Mouse (Mus musculus) C2C12 (cell line): ENCODE results near the gene Cdc42bpa.

Source experiments
- CEBPB ChIP-seq: IDR thresholded peaks from one replicate; pipeline ENCODE4 v1.6.1; 2011; ENCODE audit warnings: low read depth, mild to moderate bottlenecking, control low read depth, moderate library complexity
- CTCF ChIP-seq: IDR thresholded peaks from one replicate; pipeline ENCODE4 v1.5.1; 2011; ENCODE audit not compliant: control insufficient read depth, insufficient read depth, insufficient read length
- FOSL1 ChIP-seq: IDR thresholded peaks from one replicate; pipeline ENCODE4 v1.8.0; 2011; ENCODE audit warnings: mild to moderate bottlenecking, low read length; ENCODE audit not compliant: poor library complexity, insufficient read depth, severe bottlenecking
- MAX ChIP-seq: IDR thresholded peaks from one replicate; pipeline ENCODE4 v1.6.1; 2011; ENCODE audit warnings: mild to moderate bottlenecking, control low read depth
- USF1 ChIP-seq: IDR thresholded peaks from one replicate; pipeline ENCODE4 v1.6.1; 2011; ENCODE audit warnings: low read depth, mild to moderate bottlenecking, control low read depth, moderate library complexity

- no peak for TF ChIP-seq CTCF
- TF ChIP-seq MAX = no peak
- TF ChIP-seq FOSL1 = no peak
- no peak for TF ChIP-seq USF1
- TF ChIP-seq CEBPB = no peak
Observed at GRCm38 (mm10) chr1:180176784-180177183, 216.5 kb downstream of the Cdc42bpa start.
